In the genomic region with DNA sequence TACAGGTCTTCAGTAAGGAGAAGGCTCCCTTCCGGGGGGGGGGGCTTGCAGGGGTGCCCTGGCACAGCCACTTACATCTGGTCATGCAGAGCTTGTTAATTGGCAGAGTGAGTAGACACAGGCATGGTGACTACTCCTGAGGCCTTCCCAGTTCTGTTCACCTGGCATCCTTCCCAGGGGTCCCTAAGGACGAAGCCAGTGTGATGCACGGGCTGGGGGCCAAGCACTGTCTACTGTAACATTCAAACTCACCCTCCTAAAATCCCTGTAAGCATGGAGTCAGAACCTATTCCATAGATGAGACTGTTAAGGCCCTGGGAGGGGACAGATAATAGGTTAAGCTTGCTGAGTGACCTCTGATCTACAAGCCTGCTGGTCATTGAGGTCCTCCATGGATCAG, we compare ENCODE assay signal across 30 mouse cellular contexts. TPM values are rescaled to one million over a fixed set of nuclear protein-coding genes. Genes with fewer than 3 reads are reported as not detected.
A peak's percentile ranks its signal among the peaks of the same experiment; 100 is the strongest.
DNase-seq lines count a peak whose midpoint lies in the region; ATAC-seq and TF ChIP-seq lines count a peak whose summit lies in the region.
"Had no signal": no experiment of that assay in that cellular context is flagged by ENCODE, and none has a peak within 500 bp of the region (broad histone marks: within the 10 kb centered on the region; RNA-seq: fewer than 3 reads in every experiment).

No protein-coding gene starts in this region.

- H3K9ac ChIP-seq in midbrain, postnatal 0 days (replicated peaks; ENCODE audit: low read length, poor library complexity, severe bottlenecking) = no peak overlapping the region
- H3K9ac ChIP-seq: embryonic facial prominence, embryonic 15.5 days; forebrain, embryonic 13.5 days; heart, embryonic 15.5 days; limb, embryonic 12.5 days; neural tube, embryonic 12.5 days had no signal

- ATAC-seq in midbrain, postnatal 0 days (ENCODE audit: low FRiP score) = no peak
- ATAC-seq: forebrain, embryonic 13.5 days had no signal

- peak; percentile 25 for DNase-seq in adrenal gland, postnatal 10 days
- DNase-seq in adrenal gland, adult 2 months = no peak
- DNase-seq in heart, postnatal 4 days = peak; percentile 13
- no peak for DNase-seq in heart, postnatal 25 days (ENCODE audit: low spot score)
- DNase-seq in midbrain, postnatal 0 days (ENCODE audit: low spot score) = peak; percentile 14
- DNase-seq in midbrain, embryonic 10.5 days (ENCODE audit: low spot score) = no peak
- DNase-seq in layer of hippocampus, adult 18-20 months (ENCODE audit: low spot score in 2 of 2) = no peak
- no peak for DNase-seq in urinary bladder, postnatal 36 days (ENCODE audit: low spot score in 2 of 2)
- DNase-seq: adrenal gland, postnatal 25 days; cerebellum, adult 9-10 months; embryo, embryonic 11 days; heart, adult 18-20 months; kidney, adult 11 months; right cerebral cortex, postnatal 14 days; thymus, postnatal 14 days had no signal

- 71% methylated on average over 3 of the region's 3 CpGs for WGBS in midbrain, postnatal 0 days
- WGBS in midbrain, embryonic 10.5 days = 77% methylated on average over 3 of the region's 3 CpGs

- no peaks in the 10 kb centered on the region for H3K9me3 ChIP-seq in midbrain, postnatal 0 days (ENCODE audit: low read length)
- H3K9me3 ChIP-seq in midbrain, embryonic 10.5 days (replicated peaks) = no peaks in the 10 kb centered on the region
- H3K9me3 ChIP-seq: embryonic facial prominence, embryonic 15.5 days; forebrain, embryonic 13.5 days; heart, embryonic 15.5 days; hindbrain, embryonic 13.5 days; limb, embryonic 12.5 days; neural tube, embryonic 12.5 days had no signal

- H3K4me2 ChIP-seq in midbrain, postnatal 0 days (ENCODE audit: low read depth, low read length, poor library complexity, severe bottlenecking) = no peak overlapping the region

- H3K36me3 ChIP-seq in midbrain, postnatal 0 days (ENCODE audit: insufficient read depth, low read length) = no peaks in the 10 kb centered on the region
- no peaks in the 10 kb centered on the region for H3K36me3 ChIP-seq in midbrain, embryonic 10.5 days
- H3K36me3 ChIP-seq: embryonic facial prominence, embryonic 15.5 days; heart, embryonic 15.5 days; hindbrain, embryonic 13.5 days; limb, embryonic 12.5 days; neural tube, embryonic 12.5 days had no signal

- no peak overlapping the region for H3K4me3 ChIP-seq in midbrain, postnatal 0 days (ENCODE audit: low read depth, low read length)
- H3K4me3 ChIP-seq in midbrain, embryonic 10.5 days = no peak overlapping the region
- H3K4me3 ChIP-seq: forebrain, embryonic 13.5 days; heart, embryonic 15.5 days; limb, embryonic 12.5 days; neural tube, embryonic 12.5 days had no signal

- H3K27ac ChIP-seq in midbrain, postnatal 0 days (ENCODE audit: low read depth, low read length) = no peak overlapping the region
- no peak overlapping the region for H3K27ac ChIP-seq in midbrain, embryonic 10.5 days (replicated peaks)
- H3K27ac ChIP-seq: embryonic facial prominence, embryonic 15.5 days; forebrain, embryonic 13.5 days; heart, embryonic 15.5 days; hindbrain, embryonic 13.5 days; kidney, postnatal 0 days; limb, embryonic 12.5 days; neural tube, embryonic 12.5 days had no signal

- peaks cover 2% of the 10 kb centered on the region; the same call in 1 of the 2 replicates for H3K4me1 ChIP-seq in midbrain, postnatal 0 days (ENCODE audit: insufficient read depth, low read length)
- H3K4me1 ChIP-seq in midbrain, embryonic 10.5 days = peaks cover 4% of the 10 kb centered on the region
- H3K4me1 ChIP-seq: neural tube, embryonic 12.5 days had no signal

- H3K27me3 ChIP-seq in midbrain, postnatal 0 days (ENCODE audit: insufficient read depth, low read length) = peaks cover 4% of the 10 kb centered on the region; the same call in 1 of the 2 replicates
- peaks cover 29% of the 10 kb centered on the region for H3K27me3 ChIP-seq in midbrain, embryonic 10.5 days (ENCODE audit: low read depth, poor library complexity, severe bottlenecking)

- TF ChIP-seq CTCF in midbrain, postnatal 0 days (IDR thresholded peaks at IDR 0.05) = no peak

- intact Hi-C loops in heart, postnatal 25 days (cut with DNase I) = loop anchor here (10.0 kb wide), 1 partner anchor 639 kb away; no protein-coding TSS in a partner anchor

RNA-seq across cellular contexts. Expression of a gene that starts 1.0 kb away (rescaled TPM):
- 1 to 10 TPM in 1 of 2 experiments, under 1 TPM in 1; 0.88 to 1.7 TPM for total RNA-seq in adrenal gland, postnatal 10 days (2021)
- total RNA-seq in adrenal gland, adult 2 months (2021) = not detected
- polyA plus RNA-seq in adrenal gland, adult 2 months (2012; rRNA removed) = 0.36 and 0.85 TPM in 2 replicates
- total RNA-seq in heart, postnatal 4 days (2021) = not detected
- not detected for total RNA-seq in heart, postnatal 25 days (2021)
- total RNA-seq in midbrain, postnatal 0 days (2014; rRNA removed) = not detected in 2 replicates
- polyA plus RNA-seq in midbrain, postnatal 0 days (2015; fragmentation: Nextera tagmentation; extraction: Ambion mirVana) = 0.44 TPM in 1 of 2 replicates, not detected in the other
- 0.11 TPM in 1 of 2 replicates, not detected in the other for polyA plus RNA-seq in midbrain, embryonic 10.5 days (2016; fragmentation: Nextera tagmentation; extraction: Ambion mirVana)
- total RNA-seq in layer of hippocampus, adult 18-20 months (2021) = not detected
- total RNA-seq: adrenal gland, postnatal 25 days; gastrocnemius, adult 18-20 months; heart, adult 18-20 months; layer of hippocampus, adult 8-10 months had no signal
- polyA plus RNA-seq: forebrain, embryonic 13.5 days; heart, embryonic 15.5 days; limb, embryonic 12.5 days; neural tube, embryonic 12.5 days had no signal

RNA-seq across cellular contexts. Expression of a gene that starts 9.1 kb away (rescaled TPM):
- total RNA-seq in adrenal gland, postnatal 10 days (2021) = 10 to 100 TPM; 14.8 to 37.5 TPM
- total RNA-seq in adrenal gland, adult 2 months (2021) = 1 to 10 TPM in 1 of 2 experiments, not detected in 1; 1.3 TPM
- 0.26 TPM in 1 of 2 replicates, not detected in the other for polyA plus RNA-seq in adrenal gland, adult 2 months (2012; rRNA removed)
- not detected for total RNA-seq in heart, postnatal 4 days (2021)
- total RNA-seq in heart, postnatal 25 days (2021) = not detected
- not detected in 2 replicates for total RNA-seq in midbrain, postnatal 0 days (2014; rRNA removed)
- not detected in 2 replicates for polyA plus RNA-seq in midbrain, postnatal 0 days (2015; fragmentation: Nextera tagmentation; extraction: Ambion mirVana)
- not detected in 2 replicates for polyA plus RNA-seq in midbrain, embryonic 10.5 days (2016; fragmentation: Nextera tagmentation; extraction: Ambion mirVana)
- not detected for total RNA-seq in layer of hippocampus, adult 18-20 months (2021)
- total RNA-seq: heart, adult 18-20 months; layer of hippocampus, adult 8-10 months; left cerebral cortex, adult 8-10 months; megakaryocyte progenitor cell, adult 5-6 weeks; monocyte, adult 5-6 weeks had no signal
- polyA plus RNA-seq: forebrain, embryonic 13.5 days; heart, embryonic 15.5 days; hindbrain, embryonic 13.5 days; neural tube, embryonic 12.5 days had no signal

RNA-seq across cellular contexts. Expression of a gene that starts 23.0 kb away (rescaled TPM):
- total RNA-seq in adrenal gland, postnatal 10 days (2021) = not detected
- total RNA-seq in adrenal gland, adult 2 months (2021) = not detected
- not detected in 2 replicates for polyA plus RNA-seq in adrenal gland, adult 2 months (2012; rRNA removed)
- total RNA-seq in heart, postnatal 4 days (2021) = not detected
- not detected for total RNA-seq in heart, postnatal 25 days (2021)
- total RNA-seq in midbrain, postnatal 0 days (2014; rRNA removed) = not detected in 2 replicates
- polyA plus RNA-seq in midbrain, postnatal 0 days (2015; fragmentation: Nextera tagmentation; extraction: Ambion mirVana) = not detected in 2 replicates
- polyA plus RNA-seq in midbrain, embryonic 10.5 days (2016; fragmentation: Nextera tagmentation; extraction: Ambion mirVana) = not detected in 2 replicates
- total RNA-seq in layer of hippocampus, adult 18-20 months (2021) = not detected
- total RNA-seq: adrenal gland, postnatal 25 days; gastrocnemius, adult 18-20 months; heart, adult 18-20 months; layer of hippocampus, adult 8-10 months; left cerebral cortex, adult 8-10 months; megakaryocyte progenitor cell, adult 5-6 weeks; monocyte, adult 5-6 weeks had no signal
- polyA plus RNA-seq: embryonic facial prominence, embryonic 15.5 days; forebrain, embryonic 13.5 days; heart, embryonic 15.5 days; hindbrain, embryonic 13.5 days; kidney, postnatal 0 days; limb, embryonic 12.5 days; lung, embryonic 16.5 days; neural tube, embryonic 12.5 days; spleen, adult 2 months; stomach, embryonic 16.5 days had no signal

RNA-seq across cellular contexts. Expression of a gene that starts 45.3 kb away (rescaled TPM):
- 10 to 100 TPM; 17.6 to 18.7 TPM for total RNA-seq in adrenal gland, postnatal 10 days (2021)
- total RNA-seq in adrenal gland, adult 2 months (2021) = 10 to 100 TPM; 18.8 to 33.4 TPM
- polyA plus RNA-seq in adrenal gland, adult 2 months (2012; rRNA removed) = 70.1 and 75.8 TPM in 2 replicates
- total RNA-seq in heart, postnatal 4 days (2021) = 10 to 100 TPM; 17.4 to 18.6 TPM
- 10 to 100 TPM; 11.4 to 14.4 TPM for total RNA-seq in heart, postnatal 25 days (2021)
- total RNA-seq in midbrain, postnatal 0 days (2014; rRNA removed) = 38.7 and 46.3 TPM in 2 replicates
- polyA plus RNA-seq in midbrain, postnatal 0 days (2015; fragmentation: Nextera tagmentation; extraction: Ambion mirVana) = 6.5 and 6.9 TPM in 2 replicates
- polyA plus RNA-seq in midbrain, embryonic 10.5 days (2016; fragmentation: Nextera tagmentation; extraction: Ambion mirVana) = 6.1 and 8.1 TPM in 2 replicates
- total RNA-seq in layer of hippocampus, adult 18-20 months (2021) = 10 to 100 TPM; 28.4 to 28.5 TPM

Comparison
In these comparisons a context has a peak if more than half of its experiments do, and no peak if none do; other contexts are left out.
1. DNase-seq: peak in adrenal gland, postnatal 10 days (single experiment), heart, postnatal 4 days (single experiment) and midbrain, postnatal 0 days (single experiment); none in adrenal gland, adult 2 months (single experiment), heart, postnatal 25 days (single experiment), midbrain, embryonic 10.5 days (single experiment), layer of hippocampus, adult 18-20 months (0 of 2) and urinary bladder, postnatal 36 days (0 of 2).
2. RNA of a gene that starts 9.1 kb away (total RNA-seq): 14.8 to 37.5 TPM in adrenal gland, postnatal 10 days; 1.3 TPM in adrenal gland, adult 2 months, not detected in heart, postnatal 4 days, not detected in heart, postnatal 25 days, not detected in midbrain, postnatal 0 days and not detected in layer of hippocampus, adult 18-20 months; every median in the first group is over 4 times any median in the second.